In the genomic region with DNA sequence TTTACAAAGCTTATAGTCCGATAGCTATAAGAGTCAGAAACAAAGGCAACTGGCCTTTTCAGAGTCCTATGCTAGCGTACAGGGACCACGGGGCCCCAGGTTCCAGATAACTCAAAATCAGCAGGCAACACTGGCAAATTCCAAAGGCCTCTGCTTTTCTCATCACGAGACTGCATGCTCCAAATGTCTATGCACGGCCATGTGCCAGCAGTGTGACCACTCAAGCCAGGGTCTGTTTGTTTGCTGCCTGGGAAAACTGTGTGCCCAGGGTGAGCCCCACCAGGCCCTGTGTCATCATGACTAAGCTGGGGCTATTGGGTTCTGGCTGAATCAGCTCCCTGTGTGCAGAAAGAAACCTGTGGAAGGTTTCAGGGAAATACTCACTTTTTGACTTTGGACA, we compare ENCODE assay signal across 20 mouse cellular contexts. TPM values are rescaled to one million over a fixed set of nuclear protein-coding genes. Genes with fewer than 3 reads are reported as not detected.
A peak's percentile ranks its signal among the peaks of the same experiment; 100 is the strongest.
DNase-seq lines count a peak whose midpoint lies in the region; ATAC-seq and TF ChIP-seq lines count a peak whose summit lies in the region.
"Had no signal": no experiment of that assay in that cellular context is flagged by ENCODE, and none has a peak within 500 bp of the region (broad histone marks: within the 10 kb centered on the region; RNA-seq: fewer than 3 reads in every experiment).

No protein-coding gene starts in this region.

- H3K4me1 ChIP-seq in cerebellum, adult 2 months (ENCODE audit: control insufficient read depth, insufficient read depth, low read length) = no peaks in the 10 kb centered on the region
- H3K4me1 ChIP-seq in heart, embryonic 13.5 days = peaks cover 16% of the 10 kb centered on the region
- no peaks in the 10 kb centered on the region for H3K4me1 ChIP-seq in midbrain, postnatal 0 days (ENCODE audit: insufficient read depth, low read length)
- H3K4me1 ChIP-seq in midbrain, embryonic 10.5 days = peaks cover 3% of the 10 kb centered on the region; the same call in 1 of the 2 replicates
- H3K4me1 ChIP-seq: forebrain, embryonic 10.5 days; limb, embryonic 15.5 days; midbrain, embryonic 12.5 days had no signal

- intact Hi-C loops in heart, postnatal 25 days (cut with DNase I) = no loop called here

- WGBS in cerebellum, adult 2 months = 35% methylated on average over 5 of the region's 5 CpGs
- 24% methylated on average over 5 of the region's 5 CpGs for WGBS in heart, embryonic 13.5 days
- WGBS in midbrain, postnatal 0 days = 54% methylated on average over 5 of the region's 5 CpGs
- 78% methylated on average over 5 of the region's 5 CpGs for WGBS in midbrain, embryonic 10.5 days

- no peak for TF ChIP-seq POLR2A in cerebellum, adult 2 months (IDR thresholded peaks at IDR 0.05; ENCODE audit: borderline replicate concordance, insufficient read depth, low read length)

- no peak overlapping the region for H3K4me3 ChIP-seq in cerebellum, adult 2 months (replicated peaks; ENCODE audit: insufficient read depth, low read depth, low read length)
- no peak overlapping the region for H3K4me3 ChIP-seq in heart, embryonic 13.5 days
- H3K4me3 ChIP-seq in midbrain, postnatal 0 days (ENCODE audit: low read depth, low read length) = no peak overlapping the region
- H3K4me3 ChIP-seq in midbrain, embryonic 10.5 days = no peak overlapping the region
- H3K4me3 ChIP-seq: forebrain, embryonic 10.5 days; limb, embryonic 15.5 days; midbrain, embryonic 12.5 days; myocyte had no signal

- no peak overlapping the region for H3K4me2 ChIP-seq in heart, embryonic 13.5 days
- H3K4me2 ChIP-seq in midbrain, postnatal 0 days (ENCODE audit: low read depth, low read length, poor library complexity, severe bottlenecking) = no peak overlapping the region
- H3K4me2 ChIP-seq: limb, embryonic 15.5 days; midbrain, embryonic 12.5 days had no signal

- no peak; the same call in 1 of the 2 replicates for ATAC-seq in heart, embryonic 13.5 days (ENCODE audit: extremely low read depth, insufficient number of reproducible peaks, low FRiP score, low TSS enrichment)
- no peak for ATAC-seq in midbrain, postnatal 0 days (ENCODE audit: low FRiP score)
- ATAC-seq: activated CD4-positive, CD25-positive, alpha-beta regulatory T cell, adult 4 months had no signal

- no peaks in the 10 kb centered on the region for H3K36me3 ChIP-seq in heart, embryonic 13.5 days
- no peaks in the 10 kb centered on the region for H3K36me3 ChIP-seq in midbrain, postnatal 0 days (ENCODE audit: insufficient read depth, low read length)
- peaks cover 16% of the 10 kb centered on the region for H3K36me3 ChIP-seq in midbrain, embryonic 10.5 days
- H3K36me3 ChIP-seq: limb, embryonic 15.5 days; midbrain, embryonic 12.5 days had no signal

- no peak overlapping the region for H3K9ac ChIP-seq in heart, embryonic 13.5 days
- H3K9ac ChIP-seq in midbrain, postnatal 0 days (replicated peaks; ENCODE audit: low read length, poor library complexity, severe bottlenecking) = no peak overlapping the region
- H3K9ac ChIP-seq: limb, embryonic 15.5 days; midbrain, embryonic 12.5 days had no signal

- H3K9me3 ChIP-seq in heart, embryonic 13.5 days = no peaks in the 10 kb centered on the region
- H3K9me3 ChIP-seq in midbrain, postnatal 0 days (ENCODE audit: low read length) = no peaks in the 10 kb centered on the region
- no peaks in the 10 kb centered on the region for H3K9me3 ChIP-seq in midbrain, embryonic 10.5 days (replicated peaks)
- H3K9me3 ChIP-seq: forebrain, embryonic 10.5 days; limb, embryonic 15.5 days; midbrain, embryonic 12.5 days had no signal

- no peak overlapping the region for H3K27ac ChIP-seq in cerebellum, adult 2 months (ENCODE audit: insufficient read depth, low read length)
- 0 out of 2 replicates have a peak overlapping the region, but pooled peaks have one; percentile 37 for H3K27ac ChIP-seq in heart, embryonic 13.5 days (replicated peaks)
- no peak overlapping the region for H3K27ac ChIP-seq in midbrain, postnatal 0 days (ENCODE audit: low read depth, low read length)
- H3K27ac ChIP-seq in midbrain, embryonic 10.5 days (replicated peaks) = no peak overlapping the region
- H3K27ac ChIP-seq: forebrain, embryonic 10.5 days; limb, embryonic 15.5 days; midbrain, embryonic 12.5 days had no signal

- no peaks in the 10 kb centered on the region for H3K27me3 ChIP-seq in cerebellum, adult 2 months (ENCODE audit: control insufficient read depth, insufficient read depth, low read length)
- no peaks in the 10 kb centered on the region for H3K27me3 ChIP-seq in heart, embryonic 13.5 days (replicated peaks)
- H3K27me3 ChIP-seq in midbrain, postnatal 0 days (ENCODE audit: insufficient read depth, low read length) = no peaks in the 10 kb centered on the region
- no peaks in the 10 kb centered on the region for H3K27me3 ChIP-seq in midbrain, embryonic 10.5 days (ENCODE audit: low read depth, poor library complexity, severe bottlenecking)
- H3K27me3 ChIP-seq: limb, embryonic 15.5 days; midbrain, embryonic 12.5 days had no signal

- TF ChIP-seq CTCF in cerebellum, adult 2 months (IDR thresholded peaks at IDR 0.05; ENCODE audit: borderline replicate concordance, insufficient read depth, low read depth, low read length) = no peak
- no peak for TF ChIP-seq CTCF in midbrain, postnatal 0 days (IDR thresholded peaks at IDR 0.05)

- DNase-seq in cerebellum, adult 2 months = peak; percentile 26 to 36
- DNase-seq in cerebellum, adult 9-10 months = no peak
- no peak for DNase-seq in heart, postnatal 25 days (ENCODE audit: low spot score)
- DNase-seq in midbrain, postnatal 0 days (ENCODE audit: low spot score) = peak; percentile 18
- DNase-seq in midbrain, embryonic 10.5 days (ENCODE audit: low spot score) = no peak
- DNase-seq in mesoderm, embryonic 11.5 days (ENCODE audit: low read depth, low spot score) = peak; percentile 19
- no peak for DNase-seq in right cerebral cortex, adult 2 months (ENCODE audit: low spot score in 2 of 2)
- DNase-seq: adrenal gland, postnatal 25 days; cerebellum, postnatal 36 days; gastrocnemius, postnatal 10 days; kidney, adult 2 months; kidney, postnatal 36 days; right cerebral cortex, adult 18-20 months; thymus, adult 18-20 months had no signal

RNA-seq across cellular contexts. Expression of gene Pappa, which starts 35.5 kb away (rescaled TPM):
- 2.0 and 2.5 TPM in 2 replicates for polyA plus RNA-seq in cerebellum, adult 2 months (2012; rRNA removed)
- 0.73 and 0.80 TPM in 2 replicates for polyA plus RNA-seq in heart, embryonic 13.5 days (2015; fragmentation: Nextera tagmentation; extraction: Ambion mirVana)
- total RNA-seq in heart, postnatal 25 days (2021) = under 1 TPM; 0.36 to 0.47 TPM
- 3.7 and 4.4 TPM in 2 replicates for total RNA-seq in midbrain, postnatal 0 days (2014; rRNA removed)
- 0.57 and 0.65 TPM in 2 replicates for polyA plus RNA-seq in midbrain, postnatal 0 days (2015; fragmentation: Nextera tagmentation; extraction: Ambion mirVana)
- 2.9 and 3.2 TPM in 2 replicates for polyA plus RNA-seq in midbrain, embryonic 10.5 days (2016; fragmentation: Nextera tagmentation; extraction: Ambion mirVana)
- polyA plus RNA-seq: activated CD4-positive, CD25-positive, alpha-beta regulatory T cell, adult 4 months had no signal

Comparison
In these comparisons a context has a peak if more than half of its experiments do, and no peak if none do; other contexts are left out.
1. DNase-seq: peak in cerebellum, adult 2 months (2 of 2), midbrain, postnatal 0 days (single experiment) and mesoderm, embryonic 11.5 days (single experiment); none in cerebellum, adult 9-10 months (single experiment), heart, postnatal 25 days (single experiment), midbrain, embryonic 10.5 days (single experiment) and right cerebral cortex, adult 2 months (0 of 2).